Mouse (Mus musculus): ENCODE results near the gene Dmrta2.

- no peak for TF ChIP-seq GATA1 (IDR thresholded peaks at IDR 0.05; ENCODE audit: borderline replicate concordance, low read length)
- no peak for TF ChIP-seq FLI1 (IDR thresholded peaks at IDR 0.05; ENCODE audit: low read length)
Observed at GRCm38 (mm10) chr4:110019145-110019544, 41.3 kb downstream of the Dmrta2 start.
